ENCODE assay signal across 27 mouse cellular contexts in the genomic region with DNA sequence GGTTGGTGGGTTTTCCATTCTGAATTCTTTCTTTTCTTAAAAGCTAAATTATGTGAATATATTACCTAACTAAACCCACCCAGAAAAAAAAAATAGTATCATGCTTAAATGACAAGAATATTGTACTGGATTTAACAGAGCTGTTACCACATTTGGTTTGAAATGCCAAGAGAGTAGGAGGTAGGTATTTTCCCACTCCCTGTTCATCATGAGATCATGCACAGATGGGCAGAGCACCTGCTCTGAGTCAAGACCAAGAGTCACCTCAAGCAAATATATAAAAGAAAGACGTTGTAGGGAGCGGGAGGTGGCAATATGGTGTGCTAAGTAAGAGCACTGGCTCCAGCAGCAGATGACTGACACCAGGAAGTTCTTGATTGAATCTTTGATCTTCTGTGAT.
A peak's percentile ranks its signal among the peaks of the same experiment; 100 is the strongest.
DNase-seq lines count a peak whose midpoint lies in the region; ATAC-seq and TF ChIP-seq lines count a peak whose summit lies in the region.
"Had no signal": no experiment of that assay in that cellular context is flagged by ENCODE, and none has a peak within 500 bp of the region (broad histone marks: within the 10 kb centered on the region; RNA-seq: fewer than 3 reads in every experiment).

No protein-coding gene starts in this region.

- DNase-seq in cerebellum, postnatal 10 days, result peak; percentile 6 to 8
- DNase-seq in left cerebral cortex, adult 18-20 months (ENCODE audit: low spot score in 2 of 2), result peak; percentile 16 to 33
- no peak for DNase-seq in left cerebral cortex, adult 11 months (ENCODE audit: low spot score)
- DNase-seq in layer of hippocampus, postnatal 14 days (ENCODE audit: low spot score in 2 of 2), result peak; percentile 13 to 34
- DNase-seq in telencephalon, adult 2 months (ENCODE audit: low read depth, low spot score), result peak; percentile 55
- DNase-seq in kidney, postnatal 25 days, result no peak
- no peak for DNase-seq in thymus, adult 2 months
- DNase-seq: adrenal gland, postnatal 14 days; cerebellum, adult 18-20 months; gastrocnemius, postnatal 36 days; lung, adult 2 months; lung, postnatal 36 days had no signal

- H3K4me3 ChIP-seq in thymus, adult 2 months (ENCODE audit: control insufficient read depth, insufficient read depth, low read length), result no peak overlapping the region
- H3K4me3 ChIP-seq: forebrain, embryonic 12.5 days; heart, embryonic 10.5 days; hindbrain, embryonic 10.5 days; kidney, embryonic 15.5 days; limb, embryonic 12.5 days; liver, embryonic 12.5 days; midbrain, embryonic 15.5 days; myocyte; neural tube, embryonic 15.5 days; stomach, embryonic 15.5 days had no signal

- no peaks in the 10 kb centered on the region for H3K36me3 ChIP-seq in thymus, adult 2 months (ENCODE audit: control insufficient read depth, insufficient read depth, low read length)
- H3K36me3 ChIP-seq: forebrain, embryonic 12.5 days; G1E; heart, embryonic 10.5 days; hindbrain, embryonic 10.5 days; kidney, embryonic 15.5 days; limb, embryonic 12.5 days; liver, embryonic 12.5 days; midbrain, embryonic 15.5 days; neural tube, embryonic 15.5 days; stomach, embryonic 15.5 days had no signal

- H3K27me3 ChIP-seq in thymus, adult 2 months (ENCODE audit: control insufficient read depth, insufficient read depth, low read length), result no peaks in the 10 kb centered on the region
- H3K27me3 ChIP-seq: forebrain, embryonic 12.5 days; kidney, embryonic 15.5 days; limb, embryonic 12.5 days; liver, embryonic 12.5 days; midbrain, embryonic 15.5 days; neural tube, embryonic 15.5 days; stomach, embryonic 15.5 days had no signal

- no peak overlapping the region for H3K27ac ChIP-seq in thymus, adult 2 months (ENCODE audit: control insufficient read depth, insufficient read depth, low read length)
- H3K27ac ChIP-seq: forebrain, embryonic 12.5 days; heart, embryonic 10.5 days; hindbrain, embryonic 10.5 days; hindbrain, postnatal 0 days; kidney, embryonic 15.5 days; limb, embryonic 12.5 days; liver, embryonic 12.5 days; midbrain, embryonic 15.5 days; neural tube, embryonic 15.5 days; stomach, embryonic 15.5 days had no signal

- ATAC-seq in cerebellum, adult (ENCODE audit: insufficient number of reproducible peaks, low FRiP score, low TSS enrichment), result no peak
- ATAC-seq: activated CD4-positive, CD25-positive, alpha-beta regulatory T cell, adult 4 months; hindbrain, postnatal 0 days; intestine, postnatal 0 days; liver, embryonic 12.5 days; midbrain, embryonic 15.5 days had no signal

- no peak for TF ChIP-seq CTCF in thymus, adult 2 months (IDR thresholded peaks at IDR 0.05; ENCODE audit: borderline replicate concordance, control insufficient read depth, extremely low read depth, insufficient read depth, low read length, poor library complexity)

- 90% methylated on average over 2 of the region's 2 CpGs for WGBS in thymus, adult 2 months

- TF ChIP-seq POLR2A in thymus, adult 2 months (IDR thresholded peaks at IDR 0.05; ENCODE audit: control insufficient read depth, extremely low read depth, insufficient read depth, low read length, poor library complexity), result no peak

- no peaks in the 10 kb centered on the region for H3K4me1 ChIP-seq in thymus, adult 2 months (replicated peaks; ENCODE audit: control insufficient read depth, insufficient read depth, low read length)
- H3K4me1 ChIP-seq: forebrain, embryonic 12.5 days; heart, embryonic 10.5 days; hindbrain, embryonic 10.5 days; kidney, embryonic 15.5 days; limb, embryonic 12.5 days; liver, embryonic 12.5 days; midbrain, embryonic 15.5 days; neural tube, embryonic 15.5 days; stomach, embryonic 15.5 days had no signal

Comparison
In these comparisons a context has a peak if more than half of its experiments do, and no peak if none do; other contexts are left out.
1. DNase-seq: peak in cerebellum, postnatal 10 days (2 of 2), left cerebral cortex, adult 18-20 months (2 of 2), layer of hippocampus, postnatal 14 days (2 of 2) and telencephalon, adult 2 months (single experiment); none in left cerebral cortex, adult 11 months (single experiment), kidney, postnatal 25 days (0 of 2) and thymus, adult 2 months (single experiment).